Mouse (Mus musculus) CH12.LX (cell line): Measurements from ENCODE around the gene Gbp5. TPM values are rescaled to one million over a fixed set of nuclear protein-coding genes. Genes with fewer than 3 reads are reported as not detected.
A peak's percentile ranks its signal among the peaks of the same experiment; 100 is the strongest.

Experiments used
- DNase-seq: peaks from one replicate; pipeline ENCODE4 v3.0.0-alpha.2; 2013; ENCODE audit errors: extremely low read depth
- H3K27ac ChIP-seq: 2 replicates; pipeline ENCODE4 v1.5.1; 2012; ENCODE audit warnings: low read depth, mild to moderate bottlenecking, control low read depth, moderate library complexity; ENCODE audit not compliant: insufficient read depth
- H3K27me3 ChIP-seq: replicated peaks from 2 replicates; pipeline ENCODE3; 2012; ENCODE audit warnings: inconsistent platforms
- H3K36me3 ChIP-seq, 2 experiments: replicated peaks in 1 of 2; 2 replicates each; pipeline versions ENCODE3 to v1.6.1; 2012; ENCODE audit warnings: inconsistent platforms in 1 of 2, low read length in 1 of 2, mild to moderate bottlenecking in 1 of 2, mixed read lengths in 1 of 2, moderate library complexity in 1 of 2; ENCODE audit not compliant: control insufficient read depth in 1 of 2, insufficient read depth in 1 of 2
- H3K4me1 ChIP-seq, 2 experiments: 2 replicates each; pipeline ENCODE4 v1.6.1; 2012; ENCODE audit warnings: inconsistent platforms in 1 of 2, moderate library complexity in 1 of 2; ENCODE audit not compliant: insufficient read depth in 2 of 2, control insufficient read depth in 1 of 2
- H3K4me2 ChIP-seq: 2 replicates; pipeline ENCODE4 v1.6.1; 2012; ENCODE audit warnings: low read depth, mild to moderate bottlenecking, control low read depth; ENCODE audit not compliant: poor library complexity, insufficient read depth, severe bottlenecking
- H3K4me3 ChIP-seq, 3 experiments: fragments of 150-350 bp in 1 of 3; sonication (generic) in 1 of 3; replicated peaks in 1 of 3; 2 replicates each; pipeline versions ENCODE3 to v1.5.1; 2011 to 2012; ENCODE audit warnings: low read depth in 2 of 3, low read length in 2 of 3, mild to moderate bottlenecking in 2 of 3, moderate library complexity in 2 of 3, control low read depth in 1 of 3, improper control_type of control experiment in 1 of 3, inconsistent platforms in 1 of 3, mixed read lengths in 1 of 3; ENCODE audit not compliant: poor library complexity in 1 of 3
- H3K79me2 ChIP-seq: replicated peaks from 2 replicates; pipeline ENCODE4 v1.6.1; 2012; ENCODE audit warnings: mild to moderate bottlenecking, moderate library complexity; ENCODE audit not compliant: control insufficient read depth, poor library complexity, insufficient read depth, severe bottlenecking; ENCODE audit errors: extremely low read depth
- H3K9ac ChIP-seq: 2 replicates; pipeline ENCODE4 v1.6.1; 2012; ENCODE audit warnings: low read depth, mild to moderate bottlenecking, control low read depth, moderate library complexity; ENCODE audit not compliant: insufficient read depth
- H3K9me3 ChIP-seq: replicated peaks from 2 replicates; pipeline ENCODE3; 2012; ENCODE audit warnings: low read length, inconsistent platforms, mixed read lengths
- CHD1 ChIP-seq: IDR thresholded peaks from 2 replicates; pipeline ENCODE4 v1.6.1; 2012; ENCODE audit warnings: low read depth, low read length, improper control_type of control experiment, inconsistent platforms
- CTCF ChIP-seq, 2 experiments: IDR thresholded peaks in 1 of 2; conservative IDR thresholded peaks in 1 of 2; 2 replicates each; pipeline ENCODE4 v1.5.1; 2011 to 2012; ENCODE audit warnings: low read depth in 2 of 2, low read length in 2 of 2, improper control_type of control experiment in 1 of 2, inconsistent platforms in 1 of 2, mild to moderate bottlenecking in 1 of 2, moderate library complexity in 1 of 2
- ELF1 ChIP-seq: IDR thresholded peaks from 2 replicates; pipeline ENCODE4 v1.6.1; 2014; ENCODE audit warnings: low read depth, mild to moderate bottlenecking, inconsistent platforms, low read length, improper control_type of control experiment
- EP300 ChIP-seq: IDR thresholded peaks from 2 replicates; pipeline ENCODE4 v1.6.1; 2011; ENCODE audit warnings: low read length, improper control_type of control experiment
- HCFC1 ChIP-seq: IDR thresholded peaks from 2 replicates; pipeline ENCODE4 v1.6.1; 2012; ENCODE audit warnings: low read depth, mild to moderate bottlenecking, inconsistent platforms, low read length, improper control_type of control experiment
- IRF4 ChIP-seq: IDR thresholded peaks from 2 replicates; pipeline ENCODE4 v1.6.1; 2014; ENCODE audit warnings: low read depth, mild to moderate bottlenecking, inconsistent platforms, low read length, improper control_type of control experiment
- JUN ChIP-seq: IDR thresholded peaks from 2 replicates; pipeline ENCODE4 v1.6.1; 2011; ENCODE audit warnings: low read depth, mild to moderate bottlenecking, low read length, improper control_type of control experiment, moderate library complexity; ENCODE audit not compliant: insufficient read depth
- MEF2A ChIP-seq: IDR thresholded peaks from 2 replicates; pipeline ENCODE4 v1.6.1; 2014; ENCODE audit warnings: low read depth, mild to moderate bottlenecking, inconsistent platforms, low read length, improper control_type of control experiment, borderline replicate concordance
- MYC ChIP-seq: IDR thresholded peaks from 2 replicates; pipeline ENCODE4 v1.6.1; 2011; ENCODE audit warnings: low read depth, mild to moderate bottlenecking, improper control_type of control experiment, low read length
- NELFE ChIP-seq: IDR thresholded peaks from 2 replicates; pipeline ENCODE4 v1.6.1; 2011; ENCODE audit warnings: low read depth, low read length, improper control_type of control experiment
- NRF1 ChIP-seq: IDR thresholded peaks from 2 replicates; pipeline ENCODE4 v1.6.1; 2014; ENCODE audit warnings: low read depth, mild to moderate bottlenecking, inconsistent platforms, low read length, improper control_type of control experiment, moderate library complexity
- POLR2AphosphoS2 ChIP-seq: IDR thresholded peaks from 2 replicates; pipeline ENCODE4 v1.6.1; 2011; ENCODE audit warnings: low read depth, low read length, improper control_type of control experiment
- RAD21 ChIP-seq: IDR thresholded peaks from 2 replicates; pipeline ENCODE4 v1.6.1; 2011; ENCODE audit warnings: low read depth, mild to moderate bottlenecking, low read length, improper control_type of control experiment, moderate library complexity
- RCOR1 ChIP-seq: conservative IDR thresholded peaks from 2 replicates; pipeline ENCODE4 v1.6.1; 2012; ENCODE audit warnings: low read depth, mild to moderate bottlenecking, inconsistent platforms, low read length, improper control_type of control experiment
- SIN3A ChIP-seq: IDR thresholded peaks from 2 replicates; pipeline ENCODE4 v1.6.1; 2012; ENCODE audit warnings: low read length, improper control_type of control experiment, inconsistent platforms
- SMC3 ChIP-seq: IDR thresholded peaks from 2 replicates; pipeline ENCODE4 v1.6.1; 2011; ENCODE audit warnings: low read depth, low read length, improper control_type of control experiment
- TCF12 ChIP-seq: IDR thresholded peaks from 2 replicates; pipeline ENCODE4 v1.6.1; 2014; ENCODE audit warnings: low read depth, mild to moderate bottlenecking, inconsistent platforms, low read length, improper control_type of control experiment
- UBTF ChIP-seq: IDR thresholded peaks from 2 replicates; pipeline ENCODE4 v1.6.1; 2012; ENCODE audit warnings: low read depth, mild to moderate bottlenecking, inconsistent platforms, low read length, improper control_type of control experiment, moderate library complexity
- USF1 ChIP-seq: IDR thresholded peaks from 2 replicates; pipeline ENCODE4 v1.6.1; 2014; ENCODE audit warnings: low read depth, mild to moderate bottlenecking, inconsistent platforms, low read length, improper control_type of control experiment
- USF2 ChIP-seq: conservative IDR thresholded peaks from 2 replicates; pipeline ENCODE4 v1.6.1; 2011; ENCODE audit warnings: low read depth, low read length, improper control_type of control experiment
- ZC3H11A ChIP-seq: IDR thresholded peaks from 2 replicates; pipeline ENCODE4 v1.6.1; 2012; ENCODE audit warnings: low read depth, mild to moderate bottlenecking, inconsistent platforms, low read length, improper control_type of control experiment
- ZKSCAN1 ChIP-seq: IDR thresholded peaks from 2 replicates; pipeline ENCODE4 v1.6.1; 2012; ENCODE audit warnings: low read depth, inconsistent platforms, low read length, improper control_type of control experiment, borderline replicate concordance
- dilution Hi-C: fragments of 300-500 bp; cut with MboI; formaldehyde crosslinking; loops from 2 replicates; pipeline ENCODE4 v1.14.3; 2020; ENCODE audit warnings: low sequenced_read_pairs; ENCODE audit not compliant: extremely low pct_unique_long_range_greater_than_20kb, extremely low pct_ligation_motif_present
- in situ Hi-C: fragments of 300-500 bp; cut with MboI; formaldehyde crosslinking; loops from 3 replicates; pipeline ENCODE4 v1.14.3; 2019; ENCODE audit warnings: low sequenced_read_pairs, low pct_ligation_motif_present, low pct_unique_long_range_greater_than_20kb, mixed read lengths
- polyA plus RNA-seq: library from polyadenylated mRNA; unstranded; fragments of >175 nt; gene quantifications from 2 replicates; pipeline ENCODE4 v1.2.1, GENCODE M21; 2012; ENCODE audit warnings: low read depth; ENCODE audit not compliant: insufficient read length
- total RNA-seq, 2 experiments: library from RNA; depleted of rRNA; stranded (reverse); fragments of 300-350 nt in 1 of 2; fragments of >200 nt in 1 of 2; gene quantifications; 2 replicates each; pipeline ENCODE4 v1.2.3; 2012 to 2014

The Gbp5 gene
- total and polyA plus RNA-seq, 3 experiments: 1.3 to 16.1 (median 4.8) TPM

DNA sequence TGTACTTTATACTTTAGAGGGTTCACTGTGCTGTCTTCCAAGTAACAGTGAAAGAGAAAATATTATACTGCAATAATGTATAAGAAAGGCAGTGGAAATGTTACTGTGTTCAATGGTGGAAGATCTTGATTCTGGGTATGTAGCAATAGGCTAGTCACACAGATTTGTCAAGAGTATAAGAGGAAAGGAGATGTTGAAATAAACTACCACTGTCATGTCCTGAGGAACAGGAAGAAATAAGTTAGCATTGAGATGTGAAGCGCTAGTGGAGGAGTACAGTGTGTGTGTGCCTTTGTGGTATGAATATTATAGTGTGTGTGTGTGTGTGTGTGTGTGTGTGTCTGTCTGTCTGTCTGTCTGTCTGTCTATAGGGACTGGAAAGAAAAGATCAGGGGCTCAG lies 15.4 kb upstream of the Gbp5 start:
- H3K36me3 ChIP-seq: no peaks in the 10 kb centered on the region
- no peak for TF ChIP-seq USF1
- TF ChIP-seq HCFC1: no peak
- no peak overlapping the region for H3K4me2 ChIP-seq
- H3K9me3 ChIP-seq: no peaks in the 10 kb centered on the region
- dilution Hi-C loops: loop anchor here (25.0 kb wide), 1 partner anchor 234 kb away; the partner anchor contains the start of gene Kyat3
- peaks cover 2% of the 10 kb centered on the region for H3K27me3 ChIP-seq
- no peak overlapping the region for H3K27ac ChIP-seq
- H3K79me2 ChIP-seq: no peaks in the 10 kb centered on the region
- in situ Hi-C loops: loop anchor here (10.0 kb wide), 1 partner anchor 594 kb away; no protein-coding TSS in a partner anchor
- no peak overlapping the region for H3K9ac ChIP-seq
- no peak for DNase-seq
- H3K4me1 ChIP-seq: peaks cover 5 to 13% of the 10 kb centered on the region in 2 experiments; a peak in 3 of 4 replicates
- no peak overlapping the region for H3K4me3 ChIP-seq

DNA sequence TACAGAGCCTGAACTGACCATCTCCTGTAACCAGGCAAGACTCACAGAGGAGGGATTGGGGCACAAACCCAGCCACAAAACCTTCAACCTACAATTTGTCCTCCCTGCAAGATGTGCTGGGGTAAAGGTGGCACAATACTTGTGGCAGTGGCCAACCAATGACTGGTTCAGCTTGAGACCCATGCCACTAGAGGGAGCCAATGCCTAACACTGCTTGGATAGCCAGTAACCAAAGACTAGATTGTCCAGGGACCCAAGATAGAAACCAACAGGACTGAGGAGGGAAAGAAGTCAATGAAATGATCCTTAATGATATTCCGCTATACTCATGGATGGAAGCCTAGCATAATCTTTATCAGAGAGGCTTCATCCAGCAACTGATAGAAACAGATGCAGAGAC lies 3.3 kb upstream of the Gbp5 start:
- no peak overlapping the region for H3K9ac ChIP-seq
- H3K27ac ChIP-seq: no peak overlapping the region
- in situ Hi-C loops: loop anchor here (5.0 kb wide), 3 partner anchors 72 to 217 kb away; partner anchors contain the start of gene Gbp3
- TF ChIP-seq TCF12: peak; percentile 38; the same call in 1 of the 2 replicates
- TF ChIP-seq ZC3H11A: peak; percentile 97
- peak; percentile 31; the same call in 1 of the 2 replicates for TF ChIP-seq NRF1
- no peak for TF ChIP-seq SIN3A
- TF ChIP-seq NELFE: peak; percentile 73; the same call in 1 of the 2 replicates
- TF ChIP-seq CHD1: no peak
- TF ChIP-seq SMC3: peak; percentile 98
- TF ChIP-seq CTCF (conservative IDR thresholded peaks at IDR 0.05 in 1 of 2, IDR thresholded peaks at IDR 0.05 in 1 of 2; ENCODE audit: low read depth in 2 of 2, low read length in 2 of 2): peak; percentile 96 to 99
- TF ChIP-seq USF2: no peak
- TF ChIP-seq IRF4: peak; percentile 71
- peak; percentile 52; the same call in 1 of the 2 replicates for TF ChIP-seq MEF2A
- H3K4me3 ChIP-seq: no peak overlapping the region
- H3K79me2 ChIP-seq: no peaks in the 10 kb centered on the region
- H3K4me2 ChIP-seq: peak overlapping the region; percentile 35
- no peaks in the 10 kb centered on the region for H3K27me3 ChIP-seq
- dilution Hi-C loops: loop anchor here (25.0 kb wide), 1 partner anchor 222 kb away; the partner anchor contains the start of gene Kyat3
- H3K36me3 ChIP-seq: no peaks in the 10 kb centered on the region
- peak; percentile 95 for DNase-seq
- no peaks in the 10 kb centered on the region for H3K9me3 ChIP-seq
- peaks cover 12 to 40% of the 10 kb centered on the region in 2 experiments for H3K4me1 ChIP-seq

DNA sequence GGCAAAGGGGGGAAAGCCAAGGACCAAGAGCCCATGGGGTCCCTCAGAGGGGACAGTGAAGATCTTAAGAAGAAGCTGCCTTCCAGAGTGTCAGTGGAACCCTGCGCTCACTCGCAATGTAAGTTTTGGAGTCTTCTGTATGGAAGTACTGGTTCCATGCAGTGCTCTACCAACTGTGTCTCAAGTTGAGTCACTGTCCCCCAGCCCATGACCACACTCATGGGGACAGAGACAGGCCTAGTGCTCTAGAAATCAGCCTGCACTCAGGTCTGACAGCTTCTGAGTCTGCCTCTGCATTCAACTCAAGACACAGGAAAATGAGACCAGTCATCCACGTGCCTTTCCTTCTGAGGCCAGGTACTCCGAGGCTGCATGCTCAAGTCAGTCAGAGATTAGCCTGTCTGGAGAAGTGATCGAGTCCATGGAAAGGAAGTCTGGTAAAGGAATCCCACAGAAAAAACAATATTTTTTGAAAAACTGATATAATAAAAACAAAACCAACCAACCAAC lies 1.4 kb downstream of the Gbp5 start:
- Histone ChIP-seq H3K4me3 (no peak overlapping the region), H3K27me3 (no peaks in the 10 kb centered on the region), H3K9me3 (no peaks in the 10 kb centered on the region), H3K36me3 (no peaks in the 10 kb centered on the region), H3K9ac (peak overlapping the region; percentile 98), H3K4me2 (peak overlapping the region; percentile 71), H3K4me1 (peaks cover 20 to 65% of the 10 kb centered on the region in 2 experiments), H3K79me2 (peaks cover 2% of the 10 kb centered on the region; the same call in 1 of the 2 replicates), H3K27ac (peak overlapping the region; percentile 47)
- peak; percentile 46 for DNase-seq
- in situ Hi-C loops: no loop called here
- dilution Hi-C loops: loop anchor here (25.0 kb wide), 1 partner anchor 217 kb away; the partner anchor contains the start of gene Kyat3
- no peak for TF ChIP-seq POLR2AphosphoS2
- TF ChIP-seq RAD21: no peak
- TF ChIP-seq MYC: peak; percentile 78; the same call in 1 of the 2 replicates
- no peak for TF ChIP-seq ZKSCAN1
- TF ChIP-seq ZC3H11A: no peak
- TF ChIP-seq CHD1: peak; percentile 75
- 0 out of 2 replicates have a peak, but pooled peaks have one; percentile 13 for TF ChIP-seq ELF1
- no peak for TF ChIP-seq USF1
- TF ChIP-seq UBTF: peak; percentile 65; the same call in 1 of the 2 replicates
- peak; percentile 78 for TF ChIP-seq SIN3A
- TF ChIP-seq HCFC1: peak; percentile 30; the same call in 1 of the 2 replicates
- TF ChIP-seq JUN: peak; percentile 27; the same call in 1 of the 2 replicates
- peak; percentile 36; the same call in 1 of the 2 replicates for TF ChIP-seq EP300
- TF ChIP-seq RCOR1: no peak; the same call in 1 of the 2 replicates
- no peak for TF ChIP-seq CTCF (conservative IDR thresholded peaks at IDR 0.05 in 1 of 2, IDR thresholded peaks at IDR 0.05 in 1 of 2; ENCODE audit: low read depth in 2 of 2, low read length in 2 of 2)
- no peak; the same call in 1 of the 2 replicates for TF ChIP-seq USF2
